Mouse (Mus musculus): ENCODE data around the gene Ankrd61. TPM values are rescaled to one million over a fixed set of nuclear protein-coding genes. Genes with fewer than 3 reads are reported as not detected.

Ankrd61 gene
- polyA plus RNA-seq, 1 experiment from 2014 or later, result 0.22 TPM

GRCm38 (mm10) chr5:143927875-143928274 is 30.4 kb upstream of the Ankrd61 start, which contains the start of gene Gm42421:
Gene Gm42421 (plus strand): TSS chr5:143928175.
- Histone ChIP-seq H3K4me3 (no peak within 1 kb of the TSS), H3K36me3 (peaks cover 89% of the 10 kb centered on the region), H3K4me2 (no peak within 1 kb of the TSS), H3K27me3 (replicated peaks) (no peaks in the 10 kb centered on the region), H3K4me1 (replicated peaks) (0 out of 2 replicates have a peak, but pooled peaks cover 5% of the 10 kb centered on the region), H3K9me3 (replicated peaks) (no peaks in the 10 kb centered on the region), H3K27ac (ENCODE audit: poor library complexity, severe bottlenecking) (no peak within 1 kb of the TSS), H3K9ac (no peak within 1 kb of the TSS)
- no peak for ATAC-seq (ENCODE audit: insufficient number of reproducible peaks, low FRiP score)
- 95% methylated on average over 8 of the region's 8 CpGs for WGBS

- WGBS, result 67% methylated on average over 6 of the region's 6 CpGs
- peak; percentile 55; the same call in 1 of the 2 replicates for ATAC-seq (ENCODE audit: insufficient number of reproducible peaks, low FRiP score)
- Histone ChIP-seq H3K9ac (no peak overlapping the region), H3K4me2 (no peak overlapping the region), H3K27ac (ENCODE audit: poor library complexity, severe bottlenecking) (no peak overlapping the region), H3K4me1 (replicated peaks) (no peaks in the 10 kb centered on the region), H3K9me3 (replicated peaks) (no peaks in the 10 kb centered on the region), H3K4me3 (no peak overlapping the region), H3K36me3 (peaks cover 84% of the 10 kb centered on the region), H3K27me3 (replicated peaks) (no peaks in the 10 kb centered on the region)
Observed at GRCm38 (mm10) chr5:143924781-143925452, 27.4 kb upstream of the Ankrd61 start.

- Histone ChIP-seq H3K27ac (ENCODE audit: poor library complexity, severe bottlenecking) (no peak overlapping the region), H3K9me3 (replicated peaks) (no peaks in the 10 kb centered on the region), H3K4me1 (replicated peaks) (no peaks in the 10 kb centered on the region), H3K4me2 (no peak overlapping the region), H3K9ac (no peak overlapping the region), H3K36me3 (peaks cover 70% of the 10 kb centered on the region), H3K4me3 (no peak overlapping the region), H3K27me3 (replicated peaks) (no peaks in the 10 kb centered on the region)
- no peak for ATAC-seq (ENCODE audit: insufficient number of reproducible peaks, low FRiP score)
- 89% methylated on average over 3 of the region's 3 CpGs for WGBS
Observed at GRCm38 (mm10) chr5:143918120-143918519, 20.6 kb upstream of the Ankrd61 start.

GRCm38 (mm10) chr5:143917418-143917817 is 19.9 kb upstream of the Ankrd61 start:
- 59% methylated on average over 5 of the region's 5 CpGs for WGBS
- Histone ChIP-seq H3K4me2 (no peak overlapping the region), H3K27ac (ENCODE audit: poor library complexity, severe bottlenecking) (no peak overlapping the region), H3K36me3 (peaks cover 64% of the 10 kb centered on the region), H3K27me3 (replicated peaks) (no peaks in the 10 kb centered on the region), H3K4me3 (no peak overlapping the region), H3K9me3 (replicated peaks) (no peaks in the 10 kb centered on the region), H3K4me1 (replicated peaks) (no peaks in the 10 kb centered on the region), H3K9ac (no peak overlapping the region)
- ATAC-seq (ENCODE audit: insufficient number of reproducible peaks, low FRiP score), result no peak

GRCm38 (mm10) chr5:143916221-143916620 is 18.7 kb upstream of the Ankrd61 start:
- no peak for ATAC-seq (ENCODE audit: insufficient number of reproducible peaks, low FRiP score)
- no peak overlapping the region for H3K4me3 ChIP-seq
- 91% methylated on average over 9 of the region's 9 CpGs for WGBS
- no peak overlapping the region for H3K9ac ChIP-seq
- H3K4me1 ChIP-seq (replicated peaks), result peaks cover under 1% of the 10 kb centered on the region; the same call in 1 of the 2 replicates
- H3K36me3 ChIP-seq, result peaks cover 56% of the 10 kb centered on the region
- H3K27ac ChIP-seq (ENCODE audit: poor library complexity, severe bottlenecking), result no peak overlapping the region
- H3K4me2 ChIP-seq, result no peak overlapping the region
- H3K9me3 ChIP-seq (replicated peaks), result no peaks in the 10 kb centered on the region
- no peaks in the 10 kb centered on the region for H3K27me3 ChIP-seq (replicated peaks)

- peak within 1 kb of the TSS; percentile 77 for H3K9ac ChIP-seq
- no peaks in the 10 kb centered on the region for H3K27me3 ChIP-seq (replicated peaks)
- peak within 1 kb of the TSS; percentile 87 for H3K4me2 ChIP-seq
- ATAC-seq (ENCODE audit: insufficient number of reproducible peaks, low FRiP score), result peak; percentile 99
- H3K9me3 ChIP-seq (replicated peaks), result no peaks in the 10 kb centered on the region
- H3K27ac ChIP-seq (ENCODE audit: poor library complexity, severe bottlenecking), result peak within 1 kb of the TSS; percentile 93
- peak within 1 kb of the TSS; percentile 70 for H3K4me3 ChIP-seq
- peaks cover 38% of the 10 kb centered on the region for H3K36me3 ChIP-seq
- peaks cover 38% of the 10 kb centered on the region for H3K4me1 ChIP-seq (replicated peaks)
- under 1% methylated on average over 70 of the region's 70 CpGs for WGBS
Observed at GRCm38 (mm10) chr5:143909417-143910400, 12.2 kb upstream of the Ankrd61 start, which contains the start of the genes Aimp2 and Pms2. Gene Aimp2 (minus strand): TSS chr5:143909847. Gene Pms2 (plus strand): TSS chr5:143909964.

GRCm38 (mm10) chr5:143908926-143909325 is 11.4 kb upstream of the Ankrd61 start:
- peak overlapping the region; percentile 77 for H3K9ac ChIP-seq
- H3K4me2 ChIP-seq, result peak overlapping the region; percentile 71
- H3K36me3 ChIP-seq, result peaks cover 41% of the 10 kb centered on the region
- peaks cover 44% of the 10 kb centered on the region for H3K4me1 ChIP-seq (replicated peaks)
- WGBS, result 2% methylated on average over 9 of the region's 9 CpGs
- H3K4me3 ChIP-seq, result peak overlapping the region; percentile 70
- H3K27me3 ChIP-seq (replicated peaks), result no peaks in the 10 kb centered on the region
- H3K27ac ChIP-seq (ENCODE audit: poor library complexity, severe bottlenecking), result peak overlapping the region; percentile 93
- ATAC-seq (ENCODE audit: insufficient number of reproducible peaks, low FRiP score), result no peak
- H3K9me3 ChIP-seq (replicated peaks), result no peaks in the 10 kb centered on the region

- no peak overlapping the region for H3K27ac ChIP-seq (ENCODE audit: poor library complexity, severe bottlenecking)
- no peaks in the 10 kb centered on the region for H3K27me3 ChIP-seq (replicated peaks)
- 85% methylated on average over 8 of the region's 8 CpGs for WGBS
- peaks cover 62% of the 10 kb centered on the region for H3K36me3 ChIP-seq
- no peak for ATAC-seq (ENCODE audit: insufficient number of reproducible peaks, low FRiP score)
- no peak overlapping the region for H3K9ac ChIP-seq
- H3K4me2 ChIP-seq, result no peak overlapping the region
- H3K4me3 ChIP-seq, result no peak overlapping the region
- no peaks in the 10 kb centered on the region for H3K9me3 ChIP-seq (replicated peaks)
- peaks cover 44% of the 10 kb centered on the region for H3K4me1 ChIP-seq (replicated peaks)
Observed at GRCm38 (mm10) chr5:143906429-143906828, 8.9 kb upstream of the Ankrd61 start.

- Histone ChIP-seq H3K9ac (no peak overlapping the region), H3K27me3 (replicated peaks) (no peaks in the 10 kb centered on the region), H3K36me3 (peaks cover 88% of the 10 kb centered on the region), H3K9me3 (replicated peaks) (no peaks in the 10 kb centered on the region), H3K4me3 (no peak overlapping the region), H3K27ac (ENCODE audit: poor library complexity, severe bottlenecking) (no peak overlapping the region), H3K4me2 (no peak overlapping the region), H3K4me1 (replicated peaks) (peaks cover 33% of the 10 kb centered on the region)
- 63% methylated on average over 4 of the region's 4 CpGs for WGBS
- no peak for ATAC-seq (ENCODE audit: insufficient number of reproducible peaks, low FRiP score)
Observed at GRCm38 (mm10) chr5:143903813-143904212, 6.3 kb upstream of the Ankrd61 start.

- WGBS, result 84% methylated on average over 3 of the region's 3 CpGs
- Histone ChIP-seq H3K27ac (ENCODE audit: poor library complexity, severe bottlenecking) (no peak overlapping the region), H3K27me3 (replicated peaks) (no peaks in the 10 kb centered on the region), H3K9ac (no peak overlapping the region), H3K4me3 (no peak overlapping the region), H3K9me3 (replicated peaks) (no peaks in the 10 kb centered on the region), H3K36me3 (peaks cover 96% of the 10 kb centered on the region), H3K4me2 (no peak overlapping the region), H3K4me1 (replicated peaks) (peaks cover 18% of the 10 kb centered on the region; the same call in 1 of the 2 replicates)
- ATAC-seq (ENCODE audit: insufficient number of reproducible peaks, low FRiP score), result no peak
Observed at GRCm38 (mm10) chr5:143902111-143902510, 4.6 kb upstream of the Ankrd61 start.

- WGBS, result 72% methylated on average over 5 of the region's 5 CpGs
- H3K9me3 ChIP-seq (replicated peaks), result no peaks in the 10 kb centered on the region
- H3K27me3 ChIP-seq (replicated peaks), result no peaks in the 10 kb centered on the region
- H3K27ac ChIP-seq (ENCODE audit: poor library complexity, severe bottlenecking), result no peak overlapping the region
- no peak overlapping the region for H3K4me3 ChIP-seq
- 0 out of 2 replicates have a peak, but pooled peaks cover 6% of the 10 kb centered on the region for H3K4me1 ChIP-seq (replicated peaks)
- H3K4me2 ChIP-seq, result no peak overlapping the region
- no peak for ATAC-seq (ENCODE audit: insufficient number of reproducible peaks, low FRiP score)
- no peak overlapping the region; the same call in 1 of the 2 replicates for H3K9ac ChIP-seq
- H3K36me3 ChIP-seq, result peaks cover 79% of the 10 kb centered on the region
Observed at GRCm38 (mm10) chr5:143893396-143893795, 4.1 kb downstream of the Ankrd61 start.

All from heart, embryonic 12.5 days (tissue).